Mouse (Mus musculus): Measurements from ENCODE around the gene Ahsg.
"Not testable (repeated sequence)": the region's sequence is repeated elsewhere in the genome, so short reads cannot be mapped to it uniquely, and the experiment has no call there.

The Ahsg gene

DNA sequence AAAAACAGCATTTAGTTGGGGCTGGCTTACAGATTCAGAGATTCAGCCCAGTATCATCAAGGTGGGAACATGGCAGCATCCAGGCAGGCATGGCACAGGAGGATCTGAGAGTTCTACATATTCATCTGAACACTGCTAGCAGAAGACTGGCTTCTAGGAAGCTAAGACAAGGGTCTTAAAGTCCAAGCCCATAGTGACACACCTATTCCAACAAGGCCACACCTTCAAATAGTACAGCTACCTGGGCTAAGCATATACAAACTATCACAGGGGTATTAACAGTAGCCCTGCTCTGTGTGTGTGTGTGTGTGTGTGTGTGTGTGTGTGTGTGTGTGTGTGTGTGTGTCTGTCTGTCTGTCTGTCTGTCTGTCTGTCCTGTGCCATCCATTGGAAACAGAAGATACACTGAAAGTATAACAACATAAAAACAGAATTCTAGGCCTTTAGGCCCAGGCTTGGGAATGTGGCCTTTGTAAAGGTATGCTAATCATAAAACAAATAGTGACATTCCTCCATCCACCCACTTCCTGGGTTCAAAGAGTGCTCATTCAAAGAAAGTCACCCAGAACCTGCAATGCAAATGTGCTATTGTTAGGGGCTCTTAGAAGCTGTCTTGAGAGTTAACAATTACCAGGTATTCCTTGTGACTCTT lies 50.9 kb downstream of the Ahsg start:
- DNase-seq (ENCODE audit: low spot score): not testable (repeated sequence)

DNA sequence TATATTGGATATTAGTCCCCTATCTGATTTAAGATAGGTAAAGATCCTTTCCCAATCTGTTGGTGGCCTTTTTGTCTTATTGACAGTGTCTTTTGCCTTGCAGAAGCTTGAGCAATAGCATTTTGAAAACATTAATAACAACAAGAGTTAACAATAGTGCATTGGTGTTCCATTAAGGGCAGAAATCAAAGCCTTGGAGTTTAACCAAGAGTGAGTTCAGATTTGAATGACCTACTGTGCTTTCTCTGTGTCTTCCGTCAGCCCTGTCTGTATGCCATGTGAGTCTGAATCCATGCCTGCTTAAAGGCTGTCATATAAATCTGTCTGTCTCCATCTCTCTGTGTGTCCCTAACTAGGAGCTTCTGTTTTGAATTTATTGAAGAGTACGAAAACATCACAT lies 56.3 kb downstream of the Ahsg start:
- no peak for DNase-seq (ENCODE audit: low spot score)

Data from testis, postnatal 14 days (tissue).